Mouse (Mus musculus) cerebellum, adult 2 months (tissue): ENCODE measurements around the gene Batf.

ENCODE experiments used
- CTCF ChIP-seq: fragments of 200-500 bp; IDR thresholded peaks from 2 replicates; pipeline ENCODE4 v1.5.1; 2011; ENCODE audit warnings: low read depth, mild to moderate bottlenecking, control low read depth, low read length, moderate library complexity, borderline replicate concordance; ENCODE audit not compliant: insufficient read depth
- POLR2A ChIP-seq: fragments of 200-500 bp; IDR thresholded peaks from 2 replicates; pipeline ENCODE4 v1.6.1; 2011; ENCODE audit warnings: low read length, control low read depth, borderline replicate concordance; ENCODE audit not compliant: insufficient read depth

GRCm38 (mm10) chr12:85641564-85641931 lies 44.9 kb upstream of the Batf start:
- no peak for TF ChIP-seq CTCF
- no peak for TF ChIP-seq POLR2A
